In genomic region chr7:73377307-73377706, GRCm38 (mm10) we compare ENCODE assay signal across 8 mouse cellular contexts. TPM values are rescaled to one million over a fixed set of nuclear protein-coding genes. Genes with fewer than 3 reads are reported as not detected.
A peak's percentile ranks its signal among the peaks of the same experiment; 100 is the strongest.
DNase-seq lines count a peak whose midpoint lies in the region; ATAC-seq and TF ChIP-seq lines count a peak whose summit lies in the region.

No protein-coding gene starts in this region.

- 26% methylated on average over 12 of the region's 12 CpGs for WGBS in hindbrain, embryonic 12.5 days
- WGBS in midbrain, embryonic 12.5 days: 13% methylated on average over 12 of the region's 12 CpGs

- no peaks in the 10 kb centered on the region for H3K9me3 ChIP-seq in hindbrain, embryonic 12.5 days (replicated peaks)
- H3K9me3 ChIP-seq in midbrain, embryonic 12.5 days: no peaks in the 10 kb centered on the region

- H3K27ac ChIP-seq in hindbrain, embryonic 12.5 days: peak overlapping the region; percentile 95
- peak overlapping the region; percentile 98 for H3K27ac ChIP-seq in midbrain, embryonic 12.5 days (replicated peaks)

- no peak for TF ChIP-seq POLR2A in brain, embryonic 14.5 days (IDR thresholded peaks at IDR 0.05; ENCODE audit: borderline replicate concordance, extremely low read depth, insufficient read depth, insufficient read length, poor library complexity, severe bottlenecking)

- H3K9ac ChIP-seq in hindbrain, embryonic 12.5 days: peak overlapping the region; percentile 94
- H3K9ac ChIP-seq in midbrain, embryonic 12.5 days (replicated peaks): peak overlapping the region; percentile 96

- peaks cover 57% of the 10 kb centered on the region for H3K4me1 ChIP-seq in hindbrain, embryonic 12.5 days
- peaks cover 65% of the 10 kb centered on the region for H3K4me1 ChIP-seq in midbrain, embryonic 12.5 days

- no peaks in the 10 kb centered on the region for H3K36me3 ChIP-seq in hindbrain, embryonic 12.5 days
- 0 out of 2 replicates have a peak, but pooled peaks cover 4% of the 10 kb centered on the region for H3K36me3 ChIP-seq in midbrain, embryonic 12.5 days

- ATAC-seq in hindbrain, embryonic 12.5 days (ENCODE audit: low FRiP score): no peak
- ATAC-seq in midbrain, embryonic 12.5 days (ENCODE audit: low FRiP score, low read depth): no peak
- ATAC-seq in frontal cortex, adult (ENCODE audit: low TSS enrichment): no peak

- peak; percentile 23 to 41 for DNase-seq in frontal cortex, postnatal 36 days (ENCODE audit: low spot score in 2 of 2)
- no peak for DNase-seq in frontal cortex, adult 2 months (ENCODE audit: extremely low spot score in 1 of 2, low spot score in 1 of 2)
- DNase-seq in brain, embryonic 14.5 days (ENCODE audit: low read depth): peak; percentile 76
- no peak for DNase-seq in urinary bladder, adult 2 months (ENCODE audit: low spot score)
- DNase-seq in ovary, adult 18-20 months (ENCODE audit: low spot score): no peak

- no peak for TF ChIP-seq CTCF in brain, embryonic 14.5 days (IDR thresholded peaks at IDR 0.05; ENCODE audit: borderline replicate concordance, extremely low read depth, insufficient read depth, insufficient read length)

- no peaks in the 10 kb centered on the region for H3K27me3 ChIP-seq in hindbrain, embryonic 12.5 days
- peaks cover 6% of the 10 kb centered on the region; the same call in 1 of the 2 replicates for H3K27me3 ChIP-seq in midbrain, embryonic 12.5 days

- H3K4me3 ChIP-seq in hindbrain, embryonic 12.5 days: peak overlapping the region; percentile 85
- H3K4me3 ChIP-seq in midbrain, embryonic 12.5 days: peak overlapping the region; percentile 89

- H3K4me2 ChIP-seq in hindbrain, embryonic 12.5 days (replicated peaks): peak overlapping the region; percentile 85
- H3K4me2 ChIP-seq in midbrain, embryonic 12.5 days (replicated peaks): peak overlapping the region; percentile 73

RNA-seq across cellular contexts. Expression of gene Rgma, which starts 2.0 kb away (rescaled TPM):
- polyA plus RNA-seq in frontal cortex, adult 2 months (2012; rRNA removed): 27.9 and 31.7 TPM in 2 replicates
- 59.9 and 142 TPM in 2 replicates for polyA plus RNA-seq in brain, embryonic 14.5 days (2012; rRNA removed)
- polyA plus RNA-seq in hindbrain, embryonic 12.5 days (2016; fragmentation: Nextera tagmentation; extraction: Ambion mirVana): 55.3 and 55.7 TPM in 2 replicates
- polyA plus RNA-seq in midbrain, embryonic 12.5 days (2016; fragmentation: Nextera tagmentation; extraction: Ambion mirVana): 55.7 and 62.9 TPM in 2 replicates
- polyA plus RNA-seq in urinary bladder, adult 2 months (2012; rRNA removed): 7.2 and 18.5 TPM in 2 replicates

Comparison
In these comparisons a context has a peak if more than half of its experiments do, and no peak if none do; other contexts are left out.
1. DNase-seq: peak in frontal cortex, postnatal 36 days (2 of 2) and brain, embryonic 14.5 days (single experiment); none in frontal cortex, adult 2 months (0 of 2), urinary bladder, adult 2 months (single experiment) and ovary, adult 18-20 months (single experiment).